Mouse (Mus musculus) gastrocnemius, adult 18-20 months (tissue): ENCODE measurements around the gene Ggt6. TPM values are rescaled to one million over a fixed set of nuclear protein-coding genes. Genes with fewer than 3 reads are reported as not detected.
"Not testable (repeated sequence)": the region's sequence is repeated elsewhere in the genome, so short reads cannot be mapped to it uniquely, and the experiment has no call there.

ENCODE experiments used
- DNase-seq: peaks from one replicate; pipeline ENCODE4 v3.0.0; 2021; ENCODE audit warnings: low spot score
- total RNA-seq, 2 experiments: library from RNA; stranded (reverse); gene quantifications; 2 replicates each; pipeline ENCODE4 v1.2.3; 2021

Gene Ggt6
- total RNA-seq, 2 experiments from 2014 or later: 2.1 to 2.3 TPM

DNA sequence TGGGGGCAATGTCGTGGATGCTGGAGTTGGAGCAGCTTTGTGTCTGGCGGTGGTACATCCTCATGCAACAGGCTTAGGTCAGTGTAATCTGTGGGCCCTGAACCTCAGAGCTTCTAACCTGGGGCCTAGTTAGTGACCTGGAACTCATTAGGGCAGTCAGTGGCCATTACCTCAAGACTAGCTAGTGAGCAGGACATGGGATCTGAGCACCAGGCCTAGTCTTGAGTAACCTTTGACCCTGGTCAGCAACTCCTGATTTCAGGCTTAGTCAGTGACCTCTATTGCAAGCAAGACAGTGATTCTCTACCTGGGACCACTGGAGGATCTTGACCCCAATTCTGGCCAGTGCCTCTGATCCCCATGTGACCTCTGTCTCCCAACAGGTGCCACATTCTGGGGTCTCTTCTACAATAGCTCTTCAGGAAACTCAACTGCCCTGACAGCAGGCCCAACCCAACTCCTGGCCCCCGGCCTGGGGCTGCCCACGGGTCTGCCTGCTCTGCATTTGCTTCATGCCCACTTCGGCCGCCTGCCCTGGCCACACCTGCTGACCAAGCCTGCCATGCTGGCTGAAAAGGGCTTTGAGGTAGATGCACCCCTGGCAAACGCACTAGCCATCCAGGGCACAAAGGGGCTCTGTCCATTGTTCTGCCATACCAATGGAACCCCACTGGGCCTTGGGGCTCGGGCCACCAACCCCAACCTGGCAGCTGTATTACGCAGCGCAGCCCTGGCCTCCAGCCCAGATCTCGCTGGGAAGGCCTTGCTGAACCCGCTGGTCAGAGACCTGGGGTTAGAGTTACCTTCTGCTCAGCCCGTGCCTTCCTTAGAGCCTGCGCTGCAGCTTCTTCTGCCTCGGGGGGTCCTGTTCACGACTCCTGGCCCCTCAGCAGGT, 1.7 kb downstream of the Ggt6 start:
- DNase-seq: no peak

DNA sequence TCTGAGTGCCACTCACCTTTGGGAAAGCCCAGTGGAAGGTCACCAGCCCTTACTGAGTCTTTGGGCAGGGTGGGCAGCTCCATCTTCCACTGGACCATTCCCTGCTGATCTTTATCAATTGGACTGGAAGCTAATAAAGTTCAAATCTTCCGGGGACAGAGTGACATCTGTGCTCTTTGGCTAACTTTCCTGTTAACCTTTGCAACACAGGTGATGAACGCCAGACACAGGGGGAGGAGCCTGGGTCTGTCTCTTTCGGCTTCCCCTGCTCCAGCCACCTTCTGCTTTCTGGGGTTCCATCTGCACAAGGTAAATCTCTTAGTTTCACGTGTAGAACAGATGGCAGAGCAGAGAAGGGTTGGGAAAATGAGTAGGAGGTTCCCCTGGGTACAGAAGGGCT, 3.1 kb downstream of the Ggt6 start:
- DNase-seq: no peak

GRCm38 (mm10) chr11:72440597-72440964, 5.3 kb downstream of the Ggt6 start:
- not testable (repeated sequence) for DNase-seq

- DNase-seq: peak; percentile 99
Observed at GRCm38 (mm10) chr11:72440965-72441664, 5.8 kb downstream of the Ggt6 start, which contains the start of gene Mybbp1a. Gene Mybbp1a, plus strand, starts transcription at chr11:72441355.

DNA sequence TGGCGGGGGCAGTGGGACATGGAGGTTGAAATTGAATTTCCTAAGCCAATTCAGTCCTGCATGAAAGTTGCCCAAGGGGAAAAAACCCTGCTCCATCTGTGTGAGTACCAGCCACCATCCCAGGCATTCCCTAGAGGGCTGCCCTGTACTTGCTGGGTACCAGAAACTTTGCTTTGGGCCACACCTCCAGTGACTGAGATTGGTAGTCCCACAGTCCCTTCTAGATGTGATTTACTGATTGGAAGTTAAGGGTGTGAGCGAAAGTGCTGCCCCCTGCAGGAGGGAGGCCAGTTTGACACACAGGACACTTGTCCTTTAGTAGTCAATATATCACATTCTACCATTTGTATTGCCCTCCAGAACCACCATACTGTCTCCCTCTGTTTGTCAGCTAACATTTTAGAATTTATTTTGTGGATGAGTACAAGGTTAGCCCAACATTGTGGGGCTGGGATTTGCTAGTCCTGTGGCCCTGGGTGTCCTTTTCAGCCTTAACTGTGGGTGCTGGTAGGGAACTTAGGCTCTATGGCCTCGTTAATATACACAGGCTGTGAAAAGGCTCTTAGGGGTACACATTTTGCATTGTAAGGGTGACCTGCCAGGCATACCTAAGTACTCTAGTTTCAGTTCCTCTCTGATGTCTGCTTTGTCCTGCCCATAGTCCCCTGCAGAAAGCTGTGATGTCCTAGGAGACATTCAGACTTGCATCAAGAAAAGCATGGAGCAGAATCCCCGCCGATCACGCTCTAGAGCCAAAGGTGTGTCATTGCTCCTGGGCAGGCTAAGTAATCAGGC, 11.2 kb downstream of the Ggt6 start:
- no peak for DNase-seq

DNA sequence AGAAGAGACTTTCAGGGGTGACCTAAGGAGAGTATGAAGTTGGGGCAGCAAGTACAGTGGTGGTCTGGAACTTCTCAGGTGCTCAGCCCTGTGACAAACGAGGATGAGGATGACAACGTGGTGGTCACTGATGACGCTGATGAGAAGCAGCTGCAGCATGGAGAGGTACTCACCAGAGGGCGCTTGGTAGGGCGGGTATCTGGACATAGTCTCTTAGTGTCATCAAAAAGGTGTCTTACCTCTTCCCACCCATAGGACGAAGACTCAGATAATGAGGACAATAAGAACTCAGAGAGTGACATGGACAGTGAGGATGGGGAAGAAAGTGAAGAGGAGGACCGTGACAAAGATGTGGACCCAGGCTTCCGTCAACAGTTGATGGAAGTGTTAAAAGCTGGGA, 12.1 kb downstream of the Ggt6 start:
- DNase-seq: no peak

GRCm38 (mm10) chr11:72452140-72452665, 16.9 kb downstream of the Ggt6 start:
- no peak for DNase-seq

GRCm38 (mm10) chr11:72453105-72453953, 18.0 kb downstream of the Ggt6 start:
- DNase-seq: no peak

GRCm38 (mm10) chr11:72455694-72456093, 20.4 kb downstream of the Ggt6 start:
- DNase-seq: no peak

DNA sequence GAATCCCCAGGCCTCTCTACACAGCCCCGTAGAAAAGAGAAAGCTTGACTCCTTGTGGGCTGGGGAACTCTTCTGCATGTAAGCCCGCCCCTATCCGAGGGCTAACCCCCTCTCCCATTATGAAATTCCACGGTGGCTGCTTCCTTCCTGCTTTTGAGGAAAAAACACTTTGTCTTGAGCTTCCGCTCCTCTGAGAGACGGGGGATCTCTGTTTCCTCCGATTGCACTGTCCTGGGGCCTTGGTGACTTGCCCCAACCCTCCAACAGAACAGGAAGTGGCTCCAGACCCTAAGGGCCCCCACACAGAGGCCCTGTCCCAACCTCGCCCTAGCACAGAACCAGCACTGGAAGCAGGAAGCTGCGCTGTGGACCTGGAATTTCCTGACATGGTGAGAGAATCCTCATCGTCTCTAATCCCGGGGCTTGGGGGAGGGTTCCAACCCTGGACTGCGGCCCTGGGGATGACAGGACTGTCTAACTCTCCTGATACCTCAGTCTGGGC, 22.7 kb downstream of the Ggt6 start:
- no peak for DNase-seq

GRCm38 (mm10) chr11:72458502-72458901, 23.2 kb downstream of the Ggt6 start:
- DNase-seq: no peak

GRCm38 (mm10) chr11:72461500-72461981, 26.2 kb downstream of the Ggt6 start:
- DNase-seq: no peak

- DNase-seq: no peak
Observed at GRCm38 (mm10) chr11:72464821-72465220, 29.5 kb downstream of the Ggt6 start.

GRCm38 (mm10) chr11:72465978-72466693, 30.8 kb downstream of the Ggt6 start:
- no peak for DNase-seq

DNA sequence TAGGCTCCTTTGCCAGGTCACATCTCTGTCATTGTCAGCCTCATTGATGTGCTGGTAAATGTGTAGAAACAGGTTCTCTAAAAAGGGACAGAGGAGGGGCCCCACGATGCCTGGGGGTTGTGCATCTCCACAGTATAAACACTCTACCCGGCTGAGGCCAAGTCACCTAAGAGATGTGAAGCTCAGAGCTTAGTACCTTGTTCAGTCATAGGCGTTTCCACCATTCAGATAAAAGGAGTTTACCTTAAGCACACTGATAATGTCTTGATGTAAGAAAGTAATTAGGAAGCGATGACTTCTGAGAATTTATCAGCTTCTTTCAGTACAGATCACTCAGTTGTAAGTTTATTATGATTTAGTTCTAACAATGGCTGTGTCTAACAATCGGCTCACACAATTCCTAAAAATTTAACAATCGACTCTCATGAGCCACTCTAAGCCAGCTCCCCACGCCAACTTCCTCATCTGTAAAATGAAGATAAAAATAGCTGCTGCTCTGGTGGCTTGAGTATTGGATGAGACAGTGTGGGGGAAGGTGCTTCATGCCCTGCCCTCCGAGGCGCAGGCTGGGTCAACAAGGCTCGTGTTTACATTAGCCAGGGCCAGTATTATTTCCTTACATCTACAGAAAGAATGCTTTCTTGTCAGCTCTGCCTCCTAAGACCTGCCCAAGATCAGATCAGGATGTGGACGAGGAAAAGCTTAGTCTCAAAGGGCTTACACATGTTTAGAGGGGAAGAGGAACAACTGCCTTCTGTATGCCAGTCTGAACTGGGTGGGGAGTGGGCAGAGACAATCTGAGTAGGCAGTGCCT, 31.6 kb downstream of the Ggt6 start:
- peak; percentile 30 for DNase-seq

GRCm38 (mm10) chr11:72468525-72468924, 33.2 kb downstream of the Ggt6 start:
- peak; percentile 42 for DNase-seq

DNA sequence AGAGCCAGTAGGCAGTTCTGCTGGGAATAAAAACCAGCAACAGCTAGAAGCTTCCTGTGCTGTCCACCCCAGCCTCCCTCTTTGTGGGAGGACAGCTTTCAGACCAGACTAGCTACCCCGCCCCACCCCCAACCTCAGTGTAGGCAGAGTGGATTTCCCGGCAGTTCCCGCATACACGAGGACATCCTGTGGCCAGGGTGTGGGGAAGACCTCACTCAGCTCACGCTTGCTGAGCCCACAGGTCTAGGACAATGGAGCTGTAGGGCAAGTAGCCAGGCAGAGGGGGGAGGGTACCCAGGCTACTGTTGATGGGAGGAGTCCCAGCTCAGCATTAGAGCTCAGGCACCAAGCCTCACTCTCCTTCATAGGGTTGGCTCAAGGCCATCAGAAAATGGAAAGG, 33.9 kb downstream of the Ggt6 start:
- peak; percentile 55 for DNase-seq

DNA sequence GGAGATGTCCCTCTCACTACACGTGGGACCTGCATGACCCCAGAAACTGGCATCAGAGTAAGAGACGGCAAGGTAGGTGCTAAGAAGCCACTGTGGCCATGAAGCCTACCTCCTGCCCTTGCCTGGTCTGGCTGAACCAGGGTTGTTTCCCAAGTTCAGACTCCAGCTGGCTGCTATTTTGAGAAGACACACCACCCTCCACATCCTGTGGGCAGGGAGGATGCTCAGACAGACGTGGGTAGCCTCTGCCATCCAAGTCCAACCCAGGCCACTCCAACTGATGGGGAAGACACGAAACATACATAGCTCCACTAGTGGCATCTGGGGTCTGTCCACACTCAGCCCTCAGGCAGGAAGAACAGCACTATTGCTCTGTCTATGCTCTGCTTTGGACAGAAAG, 34.7 kb downstream of the Ggt6 start:
- no peak for DNase-seq

DNA sequence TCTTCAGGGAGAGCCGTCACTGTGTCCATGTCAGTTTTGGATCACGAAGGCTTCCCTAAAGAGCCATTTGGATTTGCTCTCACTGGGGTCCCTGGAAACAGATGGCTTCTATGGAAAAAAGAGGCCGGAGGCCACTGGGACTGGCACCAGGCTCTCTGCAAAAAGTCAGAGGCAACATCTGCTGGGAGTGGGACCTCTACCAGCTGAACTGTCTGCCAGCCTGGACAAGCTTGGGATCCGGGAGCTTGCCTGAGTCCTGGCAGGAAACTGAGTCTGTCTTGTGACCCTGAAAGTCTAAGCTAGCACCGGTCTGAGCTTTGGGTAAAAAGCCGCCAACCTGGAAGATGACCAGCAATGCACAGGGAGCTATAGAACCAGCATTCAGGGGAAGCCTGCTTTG, 36.1 kb downstream of the Ggt6 start:
- DNase-seq: no peak
